Mouse (Mus musculus): ENCODE results near the gene Gm6657. TPM values are rescaled to one million over a fixed set of nuclear protein-coding genes. Genes with fewer than 3 reads are reported as not detected.

The Gm6657 gene
- total RNA-seq (2021): not detected
- long read RNA-seq, experiment 1: 0 reads
- long read RNA-seq, experiment 2: 0 reads

DNA sequence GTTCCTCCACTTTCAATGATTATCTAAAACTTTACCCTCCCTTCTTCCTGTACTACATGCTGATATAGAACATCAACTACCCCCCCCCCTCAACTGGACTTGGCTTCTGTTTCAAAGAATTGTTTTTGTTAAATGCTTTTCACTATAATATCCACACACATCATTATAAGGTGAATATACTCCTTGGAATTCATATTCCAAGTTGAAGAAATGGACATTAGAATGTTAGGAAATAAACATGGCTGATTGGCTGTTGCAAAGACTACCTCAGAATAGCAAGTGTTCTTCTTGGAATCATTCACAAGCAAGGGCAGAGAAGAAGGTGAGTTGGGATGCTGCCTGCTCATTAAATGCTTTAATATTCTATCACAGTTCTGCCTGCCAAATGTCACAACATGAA is at the start of gene Gm6657:
Gene Gm6657 (plus strand): TSS at position 301 of the 400 bp plus-strand sequence.
- intact Hi-C loops (cut with DNase I): no loop called here
- DNase-seq (ENCODE audit: low spot score in 2 of 2): no peak

DNA sequence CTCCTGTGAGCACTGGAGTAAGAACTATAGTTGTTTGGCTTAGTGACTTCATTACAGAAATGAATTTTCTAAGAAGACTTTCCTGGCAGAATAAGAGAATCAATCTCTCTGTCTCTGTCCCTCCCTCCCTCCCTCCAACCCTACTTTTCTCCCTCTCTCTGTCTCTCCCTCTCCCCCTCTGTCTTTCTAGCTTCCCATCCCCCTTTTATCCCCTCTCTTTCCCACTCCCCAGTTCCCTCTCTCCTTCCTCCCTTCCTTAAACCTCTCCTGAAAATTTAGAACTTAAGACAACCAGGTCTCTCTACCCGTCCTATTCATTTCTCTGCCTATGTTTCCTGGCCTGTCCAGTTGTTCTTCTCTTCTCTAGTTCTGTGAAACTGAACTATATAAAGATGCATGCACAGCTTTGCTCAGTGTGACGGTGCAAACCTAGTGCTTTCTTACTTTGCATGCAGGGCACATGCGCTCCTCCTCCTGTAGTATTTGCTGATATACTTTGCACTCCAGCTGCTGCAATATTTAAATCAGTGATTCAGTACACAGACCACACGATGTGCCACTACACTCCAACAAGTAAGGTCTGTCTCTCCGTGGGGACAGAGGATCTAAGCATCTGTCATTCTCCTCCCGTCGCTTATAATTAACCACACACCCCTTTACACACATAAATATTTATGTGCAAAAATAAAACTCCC is 40.6 kb upstream of the Gm6657 start:
- intact Hi-C loops (cut with DNase I): no loop called here
- DNase-seq (ENCODE audit: low spot score in 2 of 2): peak; percentile 22 to 35

- intact Hi-C loops (cut with DNase I): no loop called here
- DNase-seq (ENCODE audit: low spot score in 2 of 2): no peak
Measured at GRCm38 (mm10) chr12:78170178-78170577, 23.9 kb upstream of the Gm6657 start.

GRCm38 (mm10) chr12:78173945-78174344 is 20.1 kb upstream of the Gm6657 start:
- intact Hi-C loops (cut with DNase I): no loop called here
- no peak for DNase-seq (ENCODE audit: low spot score in 2 of 2)

DNA sequence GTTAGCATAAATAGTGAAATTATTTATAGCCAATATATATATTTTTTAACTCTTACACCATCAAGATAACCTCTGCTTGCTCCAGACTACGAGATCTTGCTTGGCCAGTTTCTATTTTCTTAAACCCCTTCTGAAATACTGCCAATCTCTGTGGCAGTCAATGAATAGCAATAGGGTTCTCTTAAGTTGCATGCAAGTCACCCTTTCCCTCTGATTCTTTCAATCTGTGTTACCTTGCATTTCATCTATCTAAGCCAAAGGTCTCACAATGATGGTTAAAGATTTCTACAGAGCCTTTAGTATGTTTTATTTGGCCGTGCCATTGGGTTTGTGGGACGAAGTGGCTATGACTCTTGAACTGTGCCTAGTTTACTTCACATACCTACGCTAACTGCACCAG is 19.4 kb upstream of the Gm6657 start:
- intact Hi-C loops (cut with DNase I): no loop called here

GRCm38 (mm10) chr12:78181452-78181851 is 12.6 kb upstream of the Gm6657 start:
- intact Hi-C loops (cut with DNase I): no loop called here
- DNase-seq (ENCODE audit: low spot score in 2 of 2): no peak

More for the DNA sequence above, 19.4 kb upstream of the Gm6657 start:
- no peak for DNase-seq (ENCODE audit: low spot score in 2 of 2)

- intact Hi-C loops (cut with DNase I): no loop called here
- no peak for DNase-seq (ENCODE audit: low spot score in 2 of 2)
Measured at GRCm38 (mm10) chr12:78195368-78195767, 1.3 kb downstream of the Gm6657 start.

DNA sequence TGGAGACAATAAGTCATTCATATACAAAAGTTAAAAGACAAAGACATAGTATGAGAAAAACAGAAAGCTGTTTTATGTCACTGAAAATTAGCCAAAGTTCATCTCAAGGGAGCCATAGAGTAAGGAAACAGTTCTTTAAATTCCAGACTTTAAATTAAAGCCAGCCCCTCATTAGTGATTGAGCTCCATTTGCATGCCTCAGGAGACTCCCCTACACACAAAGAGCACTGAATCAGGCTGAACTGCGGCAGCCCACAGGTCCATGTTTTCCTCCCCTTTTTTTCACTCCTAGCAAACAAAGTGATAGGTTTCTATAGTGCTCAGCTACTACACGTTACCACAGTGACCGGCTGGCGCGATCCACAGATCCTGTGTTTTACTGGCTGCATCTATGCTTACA is 9.6 kb downstream of the Gm6657 start:
- intact Hi-C loops (cut with DNase I): loop anchor here (10.0 kb wide), 1 partner anchor 621 kb away; no protein-coding TSS in a partner anchor

GRCm38 (mm10) chr12:78205915-78206570 is 12.0 kb downstream of the Gm6657 start:
- intact Hi-C loops (cut with DNase I): loop anchor here (10.0 kb wide), 1 partner anchor 619 kb away; no protein-coding TSS in a partner anchor
- DNase-seq (ENCODE audit: low spot score in 2 of 2): peak; percentile 40 to 59

More for the DNA sequence above, 9.6 kb downstream of the Gm6657 start:
- DNase-seq (ENCODE audit: low spot score in 2 of 2): peak in 1 of 2 experiments; percentile 13

DNA sequence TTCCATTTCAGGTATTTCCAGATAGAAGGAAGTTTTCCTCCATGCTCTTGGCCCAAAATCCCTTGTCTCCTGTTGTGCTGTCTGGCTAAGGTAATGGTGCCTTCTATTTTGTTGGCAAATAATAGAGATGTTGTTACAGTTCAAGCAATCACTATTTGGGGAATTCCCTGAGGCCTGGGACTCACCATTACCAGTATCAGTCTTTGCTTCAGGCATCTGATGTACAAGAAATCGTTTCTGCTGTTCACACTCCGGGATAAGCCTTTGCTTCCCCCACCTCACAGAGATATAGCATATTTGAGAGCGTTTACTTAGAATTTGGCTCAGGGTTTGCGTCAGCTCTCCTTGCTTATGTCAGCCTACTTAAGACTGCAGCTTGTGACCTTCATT is 12.5 kb downstream of the Gm6657 start:
- intact Hi-C loops (cut with DNase I): loop anchor here (10.0 kb wide), 1 partner anchor 618 kb away; no protein-coding TSS in a partner anchor
- no peak for DNase-seq (ENCODE audit: low spot score in 2 of 2)

DNA sequence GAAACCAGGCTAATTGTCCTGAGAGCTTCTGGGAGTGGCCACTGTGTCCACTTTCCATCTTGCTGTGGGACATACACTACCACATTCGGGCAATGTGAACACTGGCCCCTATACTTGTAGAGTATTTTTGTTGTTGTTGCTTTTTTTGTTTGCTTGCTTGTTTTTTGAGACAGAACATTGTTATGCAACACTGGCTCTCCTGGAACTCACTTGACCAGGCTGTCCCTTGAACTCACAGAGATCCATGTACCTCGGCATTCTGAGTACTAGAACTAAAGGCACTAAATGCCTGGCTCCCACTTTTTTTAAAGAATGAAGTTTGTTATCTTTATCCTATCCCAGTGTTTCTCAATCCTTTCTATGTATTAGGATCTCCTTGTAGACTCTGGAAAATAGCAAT is 15.8 kb downstream of the Gm6657 start:
- intact Hi-C loops (cut with DNase I): loop anchor here (10.0 kb wide), 1 partner anchor 615 kb away; no protein-coding TSS in a partner anchor
- DNase-seq (ENCODE audit: low spot score in 2 of 2): no peak

GRCm38 (mm10) chr12:78215490-78215889 is 21.4 kb downstream of the Gm6657 start:
- no peak for DNase-seq (ENCODE audit: low spot score in 2 of 2)
- intact Hi-C loops (cut with DNase I): no loop called here

DNA sequence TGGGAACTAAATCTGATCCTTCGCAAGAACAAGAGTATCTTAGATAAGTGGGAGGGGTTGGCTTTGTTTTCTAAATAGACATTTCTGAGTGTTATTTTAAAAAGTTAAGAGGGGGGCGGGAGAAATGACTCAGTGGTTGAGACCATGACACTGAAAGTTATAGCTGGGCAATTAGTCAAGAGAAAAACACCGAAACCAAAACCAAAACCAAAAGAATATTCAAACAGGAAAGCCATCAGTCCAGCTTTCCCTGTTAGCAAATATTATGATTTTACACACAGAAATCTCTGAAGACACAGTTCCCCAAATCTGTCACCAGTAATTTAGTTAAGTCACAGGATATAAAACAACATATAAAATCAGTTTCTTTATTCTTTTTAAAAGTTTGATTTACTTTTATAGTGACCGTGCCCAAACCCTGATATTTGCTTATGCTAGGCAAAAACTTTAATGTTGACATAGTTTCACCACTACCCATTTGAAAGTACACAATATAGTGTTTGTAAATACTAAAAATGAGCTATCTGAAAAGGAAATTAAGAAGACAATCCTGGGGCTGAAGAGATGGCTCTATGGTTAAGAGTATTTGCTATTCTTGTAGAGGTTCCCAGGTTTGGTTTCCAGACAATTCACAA is 25.3 kb downstream of the Gm6657 start:
- intact Hi-C loops (cut with DNase I): no loop called here
- no peak for DNase-seq (ENCODE audit: low spot score in 2 of 2)

GRCm38 (mm10) chr12:78225707-78226518 is 31.9 kb downstream of the Gm6657 start, which contains the start of gene Gphn:
Gphn (plus strand) TSS chr12:78226379.
- intact Hi-C loops (cut with DNase I): loop anchor here (10.0 kb wide), 1 partner anchor 519 kb away; the partner anchor contains the start of gene Mpp5
- DNase-seq (ENCODE audit: low spot score in 2 of 2): peak; percentile 93 to 95

GRCm38 (mm10) chr12:78226519-78226875 is 32.5 kb downstream of the Gm6657 start:
- intact Hi-C loops (cut with DNase I): loop anchor here (10.0 kb wide), 1 partner anchor 518 kb away; the partner anchor contains the start of gene Mpp5
- DNase-seq (ENCODE audit: low spot score in 2 of 2): peak; percentile 87 to 88

DNA sequence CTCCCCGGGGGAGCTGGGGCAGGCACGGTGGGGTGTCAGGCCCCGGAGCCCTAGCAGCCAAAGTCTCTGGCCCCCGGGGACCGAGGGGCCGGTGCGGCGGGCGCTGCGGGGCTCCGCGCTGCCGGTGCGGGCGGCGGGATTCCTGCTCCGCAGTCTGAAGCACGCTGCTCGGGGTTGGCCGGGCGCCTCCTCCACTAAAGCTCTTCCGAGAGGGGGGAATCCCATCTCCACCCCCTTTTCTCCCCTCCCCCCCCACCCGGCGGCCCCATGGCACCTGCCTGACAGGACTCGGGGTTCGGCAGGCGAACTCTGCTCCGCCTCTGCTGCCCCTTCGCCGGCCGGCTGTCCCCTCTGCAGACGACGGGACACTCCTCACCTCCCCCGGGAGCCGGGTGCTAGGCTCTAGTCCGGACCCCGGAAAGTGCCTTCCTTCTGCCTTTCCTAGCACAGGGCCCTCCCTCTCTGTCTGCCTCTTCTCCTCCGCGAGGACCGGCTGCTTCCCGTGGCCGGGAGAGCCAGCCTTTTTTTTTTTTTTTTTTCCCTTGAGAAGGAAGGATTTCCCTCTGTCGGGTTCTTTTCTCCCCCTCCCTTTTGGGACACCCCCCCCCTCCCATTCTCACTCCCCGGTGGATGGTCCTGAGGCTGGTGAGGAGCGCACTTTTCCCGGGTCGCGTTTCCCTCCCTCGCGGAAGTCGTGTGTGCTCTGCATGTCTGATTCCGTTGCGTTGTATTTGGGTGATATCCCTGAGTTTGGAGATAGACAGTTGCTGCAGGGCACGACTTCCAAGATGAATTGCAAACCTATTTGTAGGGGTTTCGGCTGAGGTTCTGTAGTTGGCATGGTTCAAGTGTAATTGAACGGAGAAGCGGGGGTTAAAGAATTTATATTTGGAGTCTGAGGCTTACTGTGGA is 33.2 kb downstream of the Gm6657 start:
- DNase-seq (ENCODE audit: low spot score in 2 of 2): peak; percentile 33 to 47
- intact Hi-C loops (cut with DNase I): loop anchor here (10.0 kb wide), 1 partner anchor 518 kb away; the partner anchor contains the start of gene Mpp5

DNA sequence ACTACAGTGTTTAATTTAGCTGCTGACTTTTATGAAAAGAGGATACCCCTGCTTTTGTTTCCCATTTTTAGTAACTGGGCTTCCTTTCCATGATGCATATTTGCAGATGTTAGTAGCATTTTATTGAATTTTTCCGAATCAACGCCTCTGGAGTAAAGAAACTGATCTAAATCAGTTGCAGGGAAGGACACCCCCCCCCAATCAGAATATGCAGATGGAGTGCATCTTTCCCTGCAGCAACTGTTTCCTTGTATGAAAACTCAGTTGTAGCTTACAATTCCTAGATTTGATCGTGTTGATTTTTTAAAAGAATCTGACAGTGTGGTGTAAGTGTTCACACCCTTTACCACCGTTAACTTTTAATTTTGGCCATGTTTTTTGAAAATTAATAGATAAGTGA is 34.1 kb downstream of the Gm6657 start:
- intact Hi-C loops (cut with DNase I): loop anchor here (10.0 kb wide), 1 partner anchor 517 kb away; the partner anchor contains the start of gene Mpp5
- no peak for DNase-seq (ENCODE audit: low spot score in 2 of 2)

GRCm38 (mm10) chr12:78232560-78232959 is 38.5 kb downstream of the Gm6657 start:
- intact Hi-C loops (cut with DNase I): no loop called here
- no peak for DNase-seq (ENCODE audit: low spot score in 2 of 2)
